Mouse (Mus musculus) bone marrow macrophage, adult 2 months (primary cell): ENCODE data around the gene Sprr2a3. TPM values are rescaled to one million over a fixed set of nuclear protein-coding genes. Genes with fewer than 3 reads are reported as not detected.
"Not testable (repeated sequence)": the region's sequence is repeated elsewhere in the genome, so short reads cannot be mapped to it uniquely, and the experiment has no call there.

Experiments used
- H3K27ac ChIP-seq: 2 replicates; pipeline ENCODE4 v1.5.1; 2012; ENCODE audit warnings: low read depth, low read length; ENCODE audit not compliant: insufficient read depth
- H3K4me1 ChIP-seq: 2 replicates; pipeline ENCODE4 v1.6.1; 2012; ENCODE audit warnings: low read length; ENCODE audit not compliant: control insufficient read depth, insufficient read depth
- H3K4me3 ChIP-seq: 2 replicates; pipeline ENCODE4 v1.5.1; 2012; ENCODE audit warnings: mild to moderate bottlenecking, low read length, moderate library complexity; ENCODE audit not compliant: insufficient read depth
- polyA plus RNA-seq: library from polyadenylated mRNA; stranded (reverse); fragments of >200 nt; gene quantifications from 2 replicates; pipeline ENCODE4 v1.2.4, GENCODE M21; 2012; ENCODE audit not compliant: missing spikeins, insufficient read depth, insufficient read length

Gene Sprr2a3
- not detected in 2 replicates for polyA plus RNA-seq

DNA sequence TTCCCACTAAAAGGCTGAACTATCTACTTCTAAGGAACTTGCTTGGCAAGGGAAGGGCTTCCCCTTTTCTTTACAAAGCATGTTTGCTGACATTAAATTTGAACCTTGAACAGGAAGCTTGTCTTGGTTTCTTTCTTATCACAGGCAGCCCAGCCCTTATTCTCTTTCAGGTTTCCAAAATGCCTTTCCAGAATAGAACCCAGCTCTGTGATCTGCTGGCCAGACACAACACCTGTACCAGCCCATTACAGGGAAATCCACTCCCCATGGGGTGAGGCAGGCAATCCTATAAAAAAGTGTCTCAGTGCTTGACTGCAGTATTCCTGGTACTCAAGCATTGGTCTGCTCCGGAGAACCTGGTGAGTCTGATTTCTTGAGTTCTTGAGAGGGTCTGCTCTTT lies at the start of gene Sprr2a3:
Gene Sprr2a3 (plus strand): TSS at position 317 of the 400 bp plus-strand sequence.
- not testable (repeated sequence) for H3K27ac ChIP-seq, H3K4me3 ChIP-seq, H3K4me1 ChIP-seq

GRCm38 (mm10) chr3:92236463-92237189 lies 48.6 kb upstream of the Sprr2a3 start:
- not testable (repeated sequence) for H3K4me1 ChIP-seq

GRCm38 (mm10) chr3:92238736-92239135 lies 46.5 kb upstream of the Sprr2a3 start:
- not testable (repeated sequence) for H3K4me3 ChIP-seq, H3K27ac ChIP-seq, H3K4me1 ChIP-seq

More at GRCm38 (mm10) chr3:92236463-92237189, 48.6 kb upstream of the Sprr2a3 start:
- not testable (repeated sequence) for H3K27ac ChIP-seq, H3K4me3 ChIP-seq

DNA sequence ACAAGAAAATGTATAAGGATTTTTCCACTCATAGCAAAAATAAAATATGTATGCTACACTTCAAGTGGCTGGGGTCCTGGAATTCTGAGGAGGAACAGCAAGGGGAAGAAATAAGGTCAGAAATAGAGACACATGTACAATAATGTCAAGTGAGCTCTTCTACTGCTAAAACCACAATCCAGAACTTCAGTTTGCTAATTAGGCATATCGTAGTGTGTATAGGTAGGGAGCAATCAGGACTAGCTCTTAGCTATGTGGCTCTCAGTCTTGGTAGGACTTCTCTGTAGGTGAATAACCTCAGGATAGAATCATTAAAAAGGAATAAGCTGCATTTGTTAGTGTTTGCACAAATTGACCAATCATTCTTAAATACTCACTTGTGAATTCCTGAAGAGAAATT lies 46.0 kb upstream of the Sprr2a3 start:
- not testable (repeated sequence) for H3K27ac ChIP-seq, H3K4me1 ChIP-seq, H3K4me3 ChIP-seq

GRCm38 (mm10) chr3:92244833-92245232 lies 40.4 kb upstream of the Sprr2a3 start:
- not testable (repeated sequence) for H3K4me3 ChIP-seq, H3K4me1 ChIP-seq, H3K27ac ChIP-seq

DNA sequence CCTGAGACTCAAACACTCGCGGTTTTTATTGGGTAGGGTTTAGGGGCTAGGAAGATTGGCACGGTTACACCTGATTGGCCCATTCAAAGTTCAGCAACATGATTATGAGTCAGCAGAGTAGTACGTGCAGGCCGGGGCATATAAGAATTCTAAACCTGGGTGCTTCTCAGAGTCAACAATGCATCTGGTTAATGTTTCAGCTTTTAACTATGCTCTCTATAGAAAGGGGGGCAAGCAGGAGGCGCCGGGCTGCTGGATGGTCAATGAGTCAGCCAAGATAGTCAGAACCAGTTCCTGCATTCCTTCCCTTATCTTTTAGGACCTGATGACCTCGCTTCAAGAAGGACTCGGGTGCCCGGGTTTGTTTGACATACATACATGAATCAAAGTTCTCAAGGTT lies 39.0 kb upstream of the Sprr2a3 start:
- not testable (repeated sequence) for H3K27ac ChIP-seq, H3K4me1 ChIP-seq, H3K4me3 ChIP-seq

DNA sequence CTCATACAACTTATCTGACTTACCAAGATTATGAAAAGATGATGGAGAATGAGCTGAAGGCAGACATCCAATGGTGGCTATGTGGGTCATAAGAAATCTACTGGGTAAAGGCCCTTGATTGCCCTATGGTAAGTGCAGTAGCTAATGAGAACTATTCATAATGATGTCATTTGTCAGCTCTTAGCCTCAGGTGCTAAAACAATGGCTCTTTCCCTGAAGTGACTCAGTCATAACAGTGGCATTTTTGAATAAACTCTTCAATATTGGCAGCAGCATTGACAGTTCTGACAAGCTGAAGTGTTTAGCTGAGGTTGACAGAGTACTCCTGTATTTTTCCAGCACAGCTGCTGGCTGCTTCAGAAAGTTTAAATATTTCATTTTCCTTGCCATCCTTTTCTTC lies 36.7 kb upstream of the Sprr2a3 start:
- H3K4me1 ChIP-seq, H3K27ac ChIP-seq, H3K4me3 ChIP-seq: not testable (repeated sequence)

DNA sequence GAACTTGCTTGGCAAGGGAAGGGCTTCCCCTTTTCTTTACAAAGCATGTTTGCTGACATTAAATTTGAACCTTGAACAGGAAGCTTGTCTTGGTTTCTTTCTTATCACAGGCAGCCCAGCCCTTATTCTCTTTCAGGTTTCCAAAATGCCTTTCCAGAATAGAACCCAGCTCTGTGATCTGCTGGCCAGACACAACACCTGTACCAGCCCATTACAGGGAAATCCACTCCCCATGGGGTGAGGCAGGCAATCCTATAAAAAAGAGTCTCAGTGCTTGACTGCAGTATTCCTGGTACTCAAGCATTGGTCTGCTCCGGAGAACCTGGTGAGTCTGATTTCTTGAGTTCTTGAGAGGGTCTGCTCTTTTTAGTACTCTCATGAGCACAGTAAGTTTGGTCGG lies 34.8 kb upstream of the Sprr2a3 start:
- H3K4me3 ChIP-seq, H3K27ac ChIP-seq, H3K4me1 ChIP-seq: not testable (repeated sequence)

DNA sequence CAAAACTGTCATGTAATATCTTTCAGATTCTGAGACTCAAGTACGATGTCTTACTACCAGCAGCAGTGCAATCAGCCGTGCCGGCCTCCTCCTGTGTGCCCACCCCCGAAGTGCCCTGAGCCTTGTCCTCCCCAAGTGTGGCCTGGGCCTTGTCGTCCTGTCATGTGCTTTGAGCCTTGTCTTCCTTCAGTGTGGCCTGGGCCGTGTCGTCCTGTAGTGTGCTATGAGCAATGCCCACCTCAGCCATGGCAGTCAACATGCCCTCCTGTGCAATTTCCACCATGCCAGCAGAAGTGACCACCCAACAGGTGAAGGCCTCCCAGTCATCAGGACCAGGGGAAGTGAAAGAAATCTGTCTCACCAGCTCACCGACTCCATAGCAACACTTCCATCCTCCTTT lies 31.4 kb upstream of the Sprr2a3 start:
- not testable (repeated sequence) for H3K4me1 ChIP-seq, H3K27ac ChIP-seq, H3K4me3 ChIP-seq

GRCm38 (mm10) chr3:92258526-92258925 lies 26.7 kb upstream of the Sprr2a3 start:
- H3K27ac ChIP-seq, H3K4me1 ChIP-seq, H3K4me3 ChIP-seq: not testable (repeated sequence)

DNA sequence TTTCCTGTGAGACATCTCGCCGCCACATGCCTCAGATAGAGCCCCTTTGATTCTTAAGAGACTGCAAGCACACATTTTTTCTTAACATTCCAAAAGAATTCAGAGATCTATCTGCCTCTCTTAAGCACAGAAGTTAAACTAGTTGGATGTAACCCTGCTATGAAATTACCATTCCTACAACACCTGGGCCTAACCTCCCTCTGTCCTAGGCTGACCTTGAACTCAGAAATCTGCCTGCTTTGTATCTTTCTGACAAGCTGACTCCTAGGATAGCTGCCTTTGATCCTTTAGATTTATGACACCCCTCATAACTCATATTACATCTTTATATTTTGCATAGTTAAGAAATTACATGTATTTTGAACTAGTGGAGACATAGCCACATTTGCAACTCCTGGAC lies 21.8 kb upstream of the Sprr2a3 start:
- not testable (repeated sequence) for H3K4me3 ChIP-seq, H3K27ac ChIP-seq, H3K4me1 ChIP-seq

DNA sequence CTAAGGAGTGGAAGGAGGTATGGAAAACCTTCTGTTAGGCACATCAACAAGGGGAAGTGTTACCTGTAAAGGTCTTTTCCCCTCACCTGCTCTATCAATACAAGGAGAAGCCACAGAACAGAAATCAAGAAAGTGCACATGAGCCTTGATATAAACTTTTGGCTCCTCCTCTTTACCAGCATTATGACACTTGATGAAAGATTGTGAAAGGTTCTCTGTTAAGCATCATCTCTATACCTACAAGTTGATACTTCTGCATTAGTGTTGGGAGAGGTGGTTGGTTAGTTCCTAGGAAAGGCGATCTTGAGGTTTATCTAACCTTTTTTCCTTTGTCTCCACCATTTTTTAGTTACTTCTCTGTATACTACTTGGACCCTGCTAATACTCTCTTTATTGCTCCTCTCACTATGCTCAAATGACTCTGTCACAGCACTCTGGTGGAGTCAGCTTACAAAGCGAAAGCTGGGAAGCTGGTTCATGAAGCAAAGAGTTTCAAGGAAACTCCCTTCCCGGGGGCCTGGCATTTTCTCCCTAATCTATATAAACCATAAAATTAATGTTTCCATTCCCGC lies 13.7 kb upstream of the Sprr2a3 start:
- H3K4me1 ChIP-seq, H3K4me3 ChIP-seq, H3K27ac ChIP-seq: not testable (repeated sequence)

DNA sequence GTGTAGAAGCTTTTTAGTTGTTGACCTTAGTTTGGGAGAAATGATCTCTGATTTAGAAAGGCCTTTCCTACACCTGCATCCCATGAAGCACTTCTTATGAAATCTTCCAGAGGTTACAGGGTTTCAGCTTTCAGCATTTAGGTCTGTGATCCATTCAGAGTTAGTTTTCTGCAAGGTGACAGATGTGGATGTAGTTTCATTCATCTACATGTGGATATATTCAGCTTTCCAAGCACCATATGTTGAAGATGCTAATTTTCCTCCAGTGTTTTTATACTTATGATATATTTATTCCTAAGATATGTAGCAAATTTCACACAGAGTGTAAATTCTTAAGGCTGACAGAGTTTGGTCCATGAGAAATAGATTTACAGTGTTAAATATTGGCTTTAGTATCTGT lies 11.7 kb upstream of the Sprr2a3 start:
- H3K4me3 ChIP-seq, H3K27ac ChIP-seq, H3K4me1 ChIP-seq: not testable (repeated sequence)

DNA sequence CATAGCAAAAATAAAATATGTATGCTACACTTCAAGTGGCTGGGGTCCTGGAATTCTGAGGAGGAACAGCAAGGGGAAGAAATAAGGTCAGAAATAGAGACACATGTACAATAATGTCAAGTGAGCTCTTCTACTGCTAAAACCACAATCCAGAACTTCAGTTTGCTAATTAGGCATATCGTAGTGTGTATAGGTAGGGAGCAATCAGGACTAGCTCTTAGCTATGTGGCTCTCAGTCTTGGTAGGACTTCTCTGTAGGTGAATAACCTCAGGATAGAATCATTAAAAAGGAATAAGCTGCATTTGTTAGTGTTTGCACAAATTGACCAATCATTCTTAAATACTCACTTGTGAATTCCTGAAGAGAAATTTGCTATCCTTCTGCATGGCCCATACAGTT lies 11.2 kb upstream of the Sprr2a3 start:
- not testable (repeated sequence) for H3K4me3 ChIP-seq, H3K27ac ChIP-seq, H3K4me1 ChIP-seq

GRCm38 (mm10) chr3:92279663-92280062 lies 5.6 kb upstream of the Sprr2a3 start:
- H3K4me3 ChIP-seq, H3K27ac ChIP-seq, H3K4me1 ChIP-seq: not testable (repeated sequence)

GRCm38 (mm10) chr3:92280963-92281606 lies 4.1 kb upstream of the Sprr2a3 start:
- not testable (repeated sequence) for H3K4me3 ChIP-seq, H3K27ac ChIP-seq, H3K4me1 ChIP-seq
